Mouse (Mus musculus) CD4-positive, CD25-positive, alpha-beta regulatory T cell, adult 4 months (primary cell): Measurements from ENCODE around the gene Orc6. TPM values are rescaled to one million over a fixed set of nuclear protein-coding genes. Genes with fewer than 3 reads are reported as not detected.

ENCODE experiments used
- ATAC-seq: one replicate; pipeline ENCODE4 v1.8.0; 2017
- polyA plus RNA-seq, 2 experiments: library from polyadenylated mRNA; unstranded; fragments of 100-300 nt; shearing (Covaris generic); gene quantifications; one replicate each; pipeline ENCODE4 v1.2.1; 2017

Orc6 gene
- polyA plus RNA-seq = 10 to 100 TPM; 32.6 to 34.9 TPM

GRCm38 (mm10) chr8:85299434-85300077, at the start of gene Orc6, which contains the start of gene Vps35:
Gene Orc6 (plus strand): TSS chr8:85299632.
Gene Vps35 (minus strand): TSS chr8:85299802.
- ATAC-seq = peak; percentile 92

DNA sequence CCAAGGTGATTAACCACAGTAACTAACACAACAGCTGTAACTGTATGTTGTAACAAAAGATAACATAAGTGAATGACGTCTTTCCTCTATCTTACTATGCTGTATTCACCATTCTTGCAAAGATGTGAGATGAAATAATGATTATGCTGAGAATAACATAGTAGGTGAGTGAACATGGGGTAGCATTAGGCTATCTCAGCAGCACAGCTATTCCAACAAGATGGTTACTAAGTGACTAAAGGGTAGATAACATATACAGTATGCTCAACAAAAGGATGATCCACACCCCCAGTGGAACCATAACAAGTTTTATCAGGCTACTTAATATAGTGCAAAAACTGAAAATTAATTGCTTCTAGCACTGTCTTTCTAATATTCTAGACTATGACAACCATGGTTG, 12.6 kb upstream of the Orc6 start:
- no peak for ATAC-seq

GRCm38 (mm10) chr8:85298600-85299433, 615 bp upstream of the Orc6 start:
- no peak for ATAC-seq

DNA sequence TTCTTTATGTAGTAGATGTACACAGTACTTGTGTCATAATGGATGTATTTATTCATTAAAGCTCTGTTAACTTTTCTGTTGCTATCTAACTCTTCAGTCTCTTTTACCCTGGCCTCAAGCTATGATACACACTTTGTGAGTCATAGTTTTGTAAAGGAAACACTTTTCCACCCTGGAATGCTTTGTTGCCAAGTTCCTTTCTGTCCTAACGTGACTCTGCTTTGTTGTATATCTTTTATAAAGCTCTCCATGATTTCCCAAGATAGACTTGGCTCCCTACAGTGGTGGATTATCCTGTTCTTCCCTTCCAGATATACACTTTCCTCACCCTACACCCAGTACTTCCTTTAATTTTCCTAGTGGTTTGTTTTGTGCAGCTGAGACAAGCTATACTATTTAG, 2.5 kb downstream of the Orc6 start:
- no peak for ATAC-seq

DNA sequence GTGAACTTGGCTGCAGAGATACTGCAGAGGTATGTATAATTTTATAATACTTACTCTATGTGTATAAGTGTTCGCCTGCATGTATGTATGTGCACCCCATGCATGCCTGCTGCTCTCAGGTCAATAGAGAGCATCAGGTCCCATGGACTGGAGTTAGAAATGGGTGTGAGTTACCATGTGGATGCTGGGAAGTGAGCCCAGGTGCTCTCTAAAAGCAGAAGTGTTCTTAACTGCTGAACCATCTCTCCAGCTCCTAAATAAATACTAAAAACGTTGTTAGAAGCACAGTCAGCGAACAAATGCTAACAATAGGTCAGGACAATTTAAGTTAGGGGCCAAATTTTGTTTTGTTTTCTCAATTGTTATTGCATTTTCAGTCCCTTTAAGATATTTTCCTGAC, 3.5 kb downstream of the Orc6 start:
- no peak for ATAC-seq

GRCm38 (mm10) chr8:85303531-85303930, 4.1 kb downstream of the Orc6 start:
- no peak for ATAC-seq

- ATAC-seq = no peak
Measured at GRCm38 (mm10) chr8:85308564-85308963, 9.1 kb downstream of the Orc6 start.

- ATAC-seq = peak; percentile 53
Measured at GRCm38 (mm10) chr8:85311743-85312142, 12.3 kb downstream of the Orc6 start.

DNA sequence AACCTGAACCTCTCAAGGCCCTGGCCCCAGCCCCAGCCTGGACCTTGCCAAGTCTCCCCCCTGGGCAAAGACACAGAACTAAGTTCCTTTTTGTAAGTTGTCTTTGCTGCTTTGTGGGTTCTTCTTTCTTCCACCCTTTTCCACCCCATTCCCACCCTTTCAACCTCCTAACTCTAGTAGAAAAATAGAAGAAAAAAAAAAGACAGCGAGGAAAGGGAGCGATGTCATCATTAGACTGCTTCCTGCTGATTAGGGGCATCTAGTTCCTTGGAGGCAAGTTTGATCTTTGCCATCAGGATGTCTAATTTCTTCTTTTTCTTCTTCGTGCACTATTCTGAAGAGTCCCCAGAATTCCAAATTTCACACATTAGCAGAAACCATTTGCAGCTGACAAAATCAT, 13.6 kb downstream of the Orc6 start:
- ATAC-seq = no peak

DNA sequence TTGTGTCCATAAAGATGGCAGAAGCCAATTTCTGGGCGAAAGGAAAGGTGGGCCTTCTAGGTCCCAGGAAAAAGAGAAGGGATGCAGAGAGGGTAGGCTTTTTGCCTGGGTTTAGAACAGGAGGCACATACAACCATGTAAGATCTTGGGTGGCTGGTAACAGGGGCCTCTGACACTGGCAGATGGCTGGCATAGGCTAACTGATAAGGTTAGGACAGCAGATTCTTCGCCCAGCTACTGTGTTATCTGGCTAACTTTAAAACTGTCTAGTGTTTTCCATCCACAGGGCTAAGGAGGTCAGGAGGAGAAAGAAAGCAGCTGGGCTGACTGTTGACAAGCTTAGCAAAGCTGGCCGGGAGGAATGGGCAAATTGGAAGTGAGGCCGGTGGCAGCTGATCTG, 19.1 kb downstream of the Orc6 start:
- no peak for ATAC-seq

GRCm38 (mm10) chr8:85321981-85322380, 22.5 kb downstream of the Orc6 start:
- ATAC-seq = no peak

- ATAC-seq = no peak
Measured at GRCm38 (mm10) chr8:85323084-85323483, 23.7 kb downstream of the Orc6 start.

DNA sequence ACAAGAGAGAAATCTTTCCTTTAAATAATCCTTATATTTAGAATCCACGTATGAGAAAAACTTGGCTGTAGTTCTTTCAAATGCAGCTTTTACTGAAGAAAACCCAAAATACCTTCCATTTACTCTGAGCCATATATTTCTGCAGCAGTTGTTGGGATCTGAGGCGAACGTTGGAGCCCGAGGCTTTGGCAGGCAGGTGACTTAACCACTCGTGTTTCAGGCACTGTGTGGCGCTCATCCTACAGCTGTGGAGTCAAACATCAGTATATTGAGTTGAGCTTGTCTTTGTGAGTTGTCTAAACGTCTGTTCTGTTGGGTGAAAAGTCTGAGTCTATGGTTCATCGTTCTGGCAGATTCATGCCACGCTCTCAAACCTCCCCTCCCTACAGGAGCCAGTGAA, 27.6 kb downstream of the Orc6 start:
- ATAC-seq = no peak

GRCm38 (mm10) chr8:85329506-85329905, 30.1 kb downstream of the Orc6 start:
- ATAC-seq = no peak

- ATAC-seq = no peak
Measured at GRCm38 (mm10) chr8:85335105-85335504, 35.7 kb downstream of the Orc6 start.

DNA sequence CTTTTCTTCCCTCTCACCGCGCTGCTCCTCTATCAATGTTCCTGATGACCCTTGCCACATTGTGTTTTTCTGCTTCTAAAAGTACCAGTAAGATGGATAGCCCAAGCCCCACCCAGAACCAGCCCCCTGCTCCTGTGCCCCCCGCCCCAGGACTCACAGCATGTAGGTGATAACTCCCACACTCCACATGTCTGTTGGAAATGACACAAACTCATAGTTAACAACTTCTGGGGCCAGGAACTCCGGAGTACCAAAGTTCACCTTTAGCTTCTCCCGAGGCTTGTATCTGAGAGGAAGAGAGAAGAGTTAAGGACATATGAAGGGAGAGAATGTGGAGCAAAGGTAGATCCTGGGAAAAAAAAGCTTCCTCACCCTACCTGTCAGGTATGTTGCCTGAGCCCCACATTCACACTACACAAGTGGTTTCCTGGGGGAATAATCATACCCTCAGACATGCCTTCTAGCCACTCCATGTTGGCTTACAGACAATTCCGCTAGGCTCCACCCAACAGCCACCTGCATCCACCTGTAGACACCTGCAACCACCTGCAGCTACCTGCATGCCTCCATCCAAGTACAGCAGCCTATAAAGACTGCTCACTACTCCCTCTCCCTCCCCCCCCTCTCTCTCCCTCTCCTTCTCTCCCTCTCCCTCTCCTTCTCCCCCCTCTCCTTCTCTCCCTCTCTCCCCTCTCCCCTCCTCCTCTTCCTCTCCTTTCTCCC, 36.9 kb downstream of the Orc6 start:
- no peak for ATAC-seq

DNA sequence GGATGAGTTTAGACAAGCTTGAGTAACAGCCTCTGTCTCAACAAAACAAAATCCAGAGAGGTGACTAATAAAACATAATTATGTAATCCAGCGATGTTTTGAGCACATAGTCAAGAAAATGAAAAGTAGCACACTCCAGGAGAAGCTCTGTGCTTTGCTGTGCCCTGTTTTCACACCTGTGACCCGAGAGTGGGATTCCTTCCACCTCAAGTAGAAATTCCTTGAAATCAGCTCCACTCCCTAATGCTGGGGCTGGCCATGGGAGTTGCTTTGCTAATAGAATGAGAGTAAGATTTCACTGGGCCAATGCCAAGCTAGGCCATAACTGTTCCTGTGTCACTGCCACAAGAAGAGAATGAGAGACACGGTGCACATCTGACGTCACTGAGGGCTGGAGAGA, 38.2 kb downstream of the Orc6 start:
- no peak for ATAC-seq

- ATAC-seq = no peak
Measured at GRCm38 (mm10) chr8:85339871-85340573, 40.6 kb downstream of the Orc6 start.

GRCm38 (mm10) chr8:85353287-85353686, 53.9 kb downstream of the Orc6 start:
- ATAC-seq = no peak
